ENCODE assay signal across 8 mouse cellular contexts in the genomic region with DNA sequence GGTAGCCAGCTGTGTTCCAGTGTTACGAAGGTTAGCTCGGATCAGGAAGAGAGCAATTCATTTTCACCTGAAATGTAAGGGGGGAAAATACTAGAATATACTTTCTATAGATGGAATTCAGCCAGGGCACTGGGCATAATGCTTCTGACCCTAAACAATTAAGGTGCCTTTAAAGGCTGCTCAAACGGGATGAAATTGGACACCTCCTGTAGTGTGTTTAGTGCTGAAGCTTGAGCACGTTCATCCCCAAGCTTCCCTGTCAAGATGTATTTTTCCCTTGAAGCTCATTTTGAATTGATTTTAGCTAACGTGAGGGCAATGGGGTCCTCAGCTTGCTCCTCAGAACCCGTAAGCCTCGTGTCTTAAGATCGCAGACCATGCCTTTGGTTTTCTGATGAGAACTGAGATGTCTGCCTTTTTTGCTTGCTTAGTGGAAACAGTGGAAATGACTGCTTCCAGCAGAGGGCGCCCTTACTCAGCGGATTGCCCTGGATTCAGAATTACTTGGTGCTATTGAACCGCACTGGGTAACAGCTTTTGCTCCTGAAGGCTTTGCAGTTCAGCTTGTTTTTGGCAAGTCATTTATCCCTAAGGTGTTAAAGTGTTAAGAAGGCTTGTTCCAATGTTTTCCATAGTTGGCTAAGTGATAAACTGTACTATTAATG.
DNase-seq lines count a peak whose midpoint lies in the region; ATAC-seq and TF ChIP-seq lines count a peak whose summit lies in the region.

No protein-coding gene starts in this region.

- DNase-seq in thymus, adult 2 months = peak; percentile 22
- DNase-seq in thymus, adult 18-20 months = no peak
- DNase-seq in embryo, embryonic 11.5 days (ENCODE audit: low read depth, low spot score) = peak; percentile 65
- DNase-seq in kidney, postnatal 0 days (ENCODE audit: low spot score) = peak; percentile 86
- DNase-seq in liver, adult 2 months (ENCODE audit: extremely low read depth, low read depth, low spot score) = peak; percentile 31

- no peak overlapping the region for H3K4me2 ChIP-seq in kidney, postnatal 0 days (ENCODE audit: low read length)
- peak overlapping the region; percentile 24; the same call in 1 of the 2 replicates for H3K4me2 ChIP-seq in neural tube, embryonic 12.5 days (replicated peaks)

- no peak for TF ChIP-seq CTCF in thymus, adult 2 months (IDR thresholded peaks at IDR 0.05; ENCODE audit: borderline replicate concordance, control insufficient read depth, extremely low read depth, insufficient read depth, low read length, poor library complexity)
- peak; percentile 88 for TF ChIP-seq CTCF in kidney, postnatal 0 days (IDR thresholded peaks at IDR 0.05; ENCODE audit: low read depth)
- TF ChIP-seq CTCF in liver, adult 2 months (IDR thresholded peaks at IDR 0.05; ENCODE audit: low read depth, low read length) = peak; percentile 74; the same call in 1 of the 2 replicates
- peak; percentile 55; the same call in 1 of the 2 replicates for TF ChIP-seq CTCF in testis, adult 2 months (IDR thresholded peaks at IDR 0.05; ENCODE audit: control insufficient read depth, insufficient read depth, insufficient replicate concordance, low read depth, low read length)

- no peaks in the 10 kb centered on the region for H3K9me3 ChIP-seq in kidney, postnatal 0 days (replicated peaks; ENCODE audit: low read length)
- H3K9me3 ChIP-seq in neural tube, embryonic 12.5 days = no peaks in the 10 kb centered on the region

- H3K4me1 ChIP-seq in thymus, adult 2 months (replicated peaks; ENCODE audit: control insufficient read depth, insufficient read depth, low read length) = no peaks in the 10 kb centered on the region
- H3K4me1 ChIP-seq in kidney, postnatal 0 days (replicated peaks; ENCODE audit: insufficient read depth, low read length) = no peaks in the 10 kb centered on the region
- no peaks in the 10 kb centered on the region for H3K4me1 ChIP-seq in liver, adult 2 months (ENCODE audit: control insufficient read depth, insufficient read depth, low read length)
- H3K4me1 ChIP-seq in neural tube, embryonic 12.5 days = no peaks in the 10 kb centered on the region
- H3K4me1 ChIP-seq in testis, adult 2 months (ENCODE audit: control insufficient read depth, insufficient read depth, low read length) = no peaks in the 10 kb centered on the region

- H3K4me3 ChIP-seq in thymus, adult 2 months (ENCODE audit: control insufficient read depth, insufficient read depth, low read length) = no peak overlapping the region
- no peak overlapping the region for H3K4me3 ChIP-seq in kidney, postnatal 0 days (replicated peaks; ENCODE audit: low read depth, low read length)
- no peak overlapping the region for H3K4me3 ChIP-seq in liver, adult 2 months (ENCODE audit: insufficient read depth, low read depth, low read length)
- no peak overlapping the region for H3K4me3 ChIP-seq in neural tube, embryonic 12.5 days
- no peak overlapping the region for H3K4me3 ChIP-seq in testis, adult 2 months (ENCODE audit: control insufficient read depth, low read depth, low read length)

- peak; percentile 85 for ATAC-seq in granulocyte monocyte progenitor cell, adult 5-6 weeks (replicated peaks; ENCODE audit: poor library complexity, severe bottlenecking)
- ATAC-seq in kidney, postnatal 0 days (replicated peaks; ENCODE audit: low FRiP score, low read depth) = peak; percentile 43; the same call in 1 of the 2 replicates
- ATAC-seq in neural tube, embryonic 12.5 days (ENCODE audit: low FRiP score, low read depth) = peak; percentile 82

- H3K27ac ChIP-seq in thymus, adult 2 months (ENCODE audit: control insufficient read depth, insufficient read depth, low read length) = no peak overlapping the region
- no peak overlapping the region for H3K27ac ChIP-seq in kidney, postnatal 0 days
- no peak overlapping the region for H3K27ac ChIP-seq in liver, adult 2 months (replicated peaks; ENCODE audit: insufficient read depth, low read depth, low read length)
- H3K27ac ChIP-seq in neural tube, embryonic 12.5 days = no peak overlapping the region
- no peak overlapping the region for H3K27ac ChIP-seq in testis, adult 2 months (ENCODE audit: control insufficient read depth, insufficient read depth, low read depth, low read length)

- H3K79me2 ChIP-seq in liver, adult 2 months (ENCODE audit: control insufficient read depth, insufficient read depth, low read length) = no peaks in the 10 kb centered on the region

- no peak overlapping the region for H3K9ac ChIP-seq in kidney, postnatal 0 days (ENCODE audit: low read depth, low read length)
- no peak overlapping the region for H3K9ac ChIP-seq in liver, adult 2 months (ENCODE audit: low read depth, low read length)
- no peak overlapping the region for H3K9ac ChIP-seq in neural tube, embryonic 12.5 days

- 34% methylated on average over 11 of the region's 11 CpGs for WGBS in thymus, adult 2 months
- WGBS in kidney, postnatal 0 days = 19% methylated on average over 11 of the region's 11 CpGs
- 26% methylated on average over 11 of the region's 11 CpGs for WGBS in liver, adult 2 months
- WGBS in neural tube, embryonic 12.5 days = 24% methylated on average over 11 of the region's 11 CpGs

- H3K27me3 ChIP-seq in thymus, adult 2 months (ENCODE audit: control insufficient read depth, insufficient read depth, low read length) = no peaks in the 10 kb centered on the region
- no peaks in the 10 kb centered on the region for H3K27me3 ChIP-seq in kidney, postnatal 0 days (ENCODE audit: insufficient read depth, low read length)
- H3K27me3 ChIP-seq in liver, adult 2 months (ENCODE audit: control insufficient read depth, insufficient read depth, low read length) = no peaks in the 10 kb centered on the region
- H3K27me3 ChIP-seq in neural tube, embryonic 12.5 days (replicated peaks) = no peaks in the 10 kb centered on the region
- no peaks in the 10 kb centered on the region for H3K27me3 ChIP-seq in testis, adult 2 months (ENCODE audit: control insufficient read depth, insufficient read depth, low read length)

- no peaks in the 10 kb centered on the region for H3K36me3 ChIP-seq in thymus, adult 2 months (ENCODE audit: control insufficient read depth, insufficient read depth, low read length)
- H3K36me3 ChIP-seq in kidney, postnatal 0 days (ENCODE audit: insufficient read depth, low read length) = no peaks in the 10 kb centered on the region
- H3K36me3 ChIP-seq in liver, adult 2 months (ENCODE audit: control insufficient read depth, insufficient read depth, low read length) = no peaks in the 10 kb centered on the region
- H3K36me3 ChIP-seq in neural tube, embryonic 12.5 days = no peaks in the 10 kb centered on the region
- H3K36me3 ChIP-seq in testis, adult 2 months (ENCODE audit: control insufficient read depth, insufficient read depth, low read length) = no peaks in the 10 kb centered on the region

- TF ChIP-seq POLR2A in thymus, adult 2 months (IDR thresholded peaks at IDR 0.05; ENCODE audit: control insufficient read depth, extremely low read depth, insufficient read depth, low read length, poor library complexity) = no peak
- no peak for TF ChIP-seq POLR2A in liver, adult 2 months (IDR thresholded peaks at IDR 0.05; ENCODE audit: extremely low read depth, insufficient read depth, low read length)
- TF ChIP-seq POLR2A in testis, adult 2 months (IDR thresholded peaks at IDR 0.05; ENCODE audit: control insufficient read depth, low read depth, low read length) = no peak

Comparison
In these comparisons a context has a peak if more than half of its experiments do, and no peak if none do; other contexts are left out.
1. DNase-seq: peak in thymus, adult 2 months (single experiment), embryo, embryonic 11.5 days (single experiment), kidney, postnatal 0 days (single experiment) and liver, adult 2 months (single experiment); none in thymus, adult 18-20 months (0 of 2).
2. Peak in every context shown above with its lines, with median percentiles within 50 percentile points of each other: ATAC-seq.